Mouse (Mus musculus) cerebellum, postnatal 4 days (tissue): Measurements from ENCODE around the gene Brd9.
"Not testable (repeated sequence)": the region's sequence is repeated elsewhere in the genome, so short reads cannot be mapped to it uniquely, and the experiment has no call there.

Experiments used
- DNase-seq, 2 experiments: peaks; one replicate each; pipeline ENCODE4 v3.0.0; 2022; ENCODE audit warnings: low spot score in 2 of 2, mixed read lengths in 1 of 2

Gene Brd9

DNA sequence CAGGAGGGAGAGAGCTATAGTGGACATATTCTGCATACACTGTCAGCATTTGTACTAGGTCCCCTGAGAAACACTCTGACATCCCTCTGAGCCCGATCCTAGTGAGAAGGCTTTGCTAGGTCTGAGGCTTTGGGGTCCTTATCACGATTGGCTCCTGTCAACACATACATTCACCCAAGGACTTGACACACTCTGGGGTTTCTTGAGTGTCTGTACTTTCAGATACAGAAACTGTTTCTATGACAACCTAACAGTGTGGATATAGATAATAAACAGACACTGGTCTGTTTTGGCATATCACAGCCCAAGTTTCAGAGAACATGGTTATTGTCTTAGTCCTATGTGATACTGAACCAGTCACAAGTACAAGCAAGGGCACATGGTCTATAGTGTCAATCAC, 53.1 kb downstream of the Brd9 start:
- DNase-seq = no peak

DNA sequence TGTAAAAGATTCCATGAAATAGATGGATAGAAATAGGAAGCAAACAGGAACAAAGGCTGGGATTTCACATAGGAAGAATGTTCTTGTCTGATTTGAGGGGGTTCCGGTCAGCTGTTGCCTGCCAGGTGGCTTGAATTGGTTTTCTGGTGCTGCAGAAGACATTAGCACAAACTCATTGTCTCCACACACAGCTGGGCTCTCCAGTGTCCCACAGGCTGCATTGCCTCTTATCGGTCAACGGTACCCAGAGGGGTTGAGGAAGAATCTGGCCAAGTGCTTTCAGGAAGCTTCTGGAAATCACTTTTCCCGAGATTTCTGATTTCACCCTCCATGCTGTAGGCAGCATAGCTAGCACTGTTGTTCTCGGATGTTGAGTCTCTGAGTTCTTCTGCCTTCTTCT, 53.7 kb downstream of the Brd9 start:
- no peak for DNase-seq

DNA sequence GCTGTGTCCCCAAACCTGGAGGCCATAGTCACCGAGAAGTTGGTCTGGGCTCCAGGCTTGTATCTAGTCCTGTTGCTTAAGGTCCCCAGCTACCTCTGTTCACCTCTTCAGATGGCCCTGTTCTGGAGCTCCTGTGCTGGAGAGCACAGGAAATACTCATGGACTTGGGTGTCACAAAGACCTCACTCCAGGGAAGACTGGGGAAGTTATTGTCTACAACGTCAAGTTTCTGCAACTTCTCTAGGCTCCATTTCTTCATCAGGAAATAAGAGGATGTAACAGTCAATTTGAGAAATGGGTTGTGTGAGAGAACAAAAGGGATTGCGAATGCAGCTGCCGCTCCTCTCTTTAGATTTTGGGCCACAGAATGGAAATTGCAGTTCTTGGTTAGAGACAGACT, 58.8 kb downstream of the Brd9 start:
- DNase-seq = no peak

DNA sequence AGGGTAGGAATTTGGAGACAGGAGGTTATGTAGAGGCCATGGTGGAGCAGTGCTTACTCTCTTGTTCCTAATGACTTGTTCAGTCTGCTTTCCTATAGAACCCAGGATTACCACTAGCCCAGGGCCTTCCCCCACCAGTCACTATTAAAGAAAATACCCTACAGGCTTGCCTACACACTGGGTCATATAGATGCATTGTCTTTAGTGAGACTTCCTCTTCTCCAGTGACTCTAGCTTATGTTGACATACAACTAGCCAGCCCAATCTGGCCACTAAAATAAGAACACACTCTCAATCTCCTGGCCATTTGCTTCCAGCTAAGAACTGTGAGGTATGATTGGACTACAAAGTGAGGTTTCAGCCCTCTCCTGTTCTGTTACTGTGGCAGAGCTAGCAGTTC, 62.9 kb downstream of the Brd9 start:
- DNase-seq = no peak

DNA sequence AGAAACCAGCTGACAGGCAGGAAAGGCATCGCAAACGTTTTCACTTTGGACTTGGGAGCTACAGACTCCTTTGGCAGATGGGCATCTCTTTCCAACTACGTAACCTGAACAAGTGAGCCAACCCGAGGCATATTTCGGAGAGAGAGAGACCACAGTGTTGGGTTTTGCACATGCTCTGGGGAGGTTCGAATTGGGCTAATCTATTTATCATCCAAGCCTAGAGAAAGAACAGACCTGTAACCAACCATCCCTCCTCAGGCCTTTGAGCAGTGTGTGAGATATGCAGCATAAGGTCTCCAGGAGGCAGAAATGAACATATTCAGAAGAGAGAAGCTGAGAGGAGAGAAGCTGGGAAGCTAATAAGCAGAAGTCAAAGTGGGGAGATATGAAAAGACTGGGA, 63.4 kb downstream of the Brd9 start:
- no peak for DNase-seq

DNA sequence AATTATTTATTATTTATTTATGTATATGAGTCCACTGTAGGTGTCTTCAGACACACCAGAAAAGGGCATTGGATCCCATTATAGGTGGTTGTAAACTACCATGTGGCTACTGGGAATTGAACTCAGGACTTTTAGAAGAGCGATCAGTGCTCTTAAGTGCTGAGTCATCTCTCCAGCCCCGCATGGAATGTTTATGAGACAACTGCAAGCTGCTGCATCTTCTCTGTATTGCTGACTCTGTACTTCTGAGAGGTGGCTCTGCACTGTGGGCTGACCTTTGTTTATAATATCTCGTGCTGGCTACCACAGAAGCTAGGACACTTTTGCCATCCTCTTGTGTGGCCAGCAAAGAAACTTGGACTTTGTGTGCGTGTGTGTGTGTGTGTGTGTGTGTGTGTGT, 63.9 kb downstream of the Brd9 start:
- no peak for DNase-seq

DNA sequence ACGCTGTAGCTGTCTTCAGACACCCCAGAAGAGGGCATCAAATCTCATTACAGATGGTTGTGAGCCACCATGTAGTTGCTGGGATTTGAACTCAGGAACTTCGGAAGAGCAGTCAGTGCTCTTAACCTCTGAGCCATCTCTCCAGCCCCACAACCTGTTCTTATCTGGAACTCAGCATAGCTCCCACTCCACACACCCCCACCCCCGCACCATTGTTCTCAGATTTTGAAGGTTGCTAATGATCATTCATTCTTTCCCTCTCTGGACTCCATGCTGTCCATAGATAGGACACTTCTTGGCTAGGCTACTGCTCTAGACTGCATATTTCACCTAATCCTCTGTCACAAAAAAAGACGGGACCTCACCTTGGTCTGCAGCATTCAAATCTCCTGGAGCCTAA, 69.3 kb downstream of the Brd9 start:
- DNase-seq = not testable (repeated sequence)

DNA sequence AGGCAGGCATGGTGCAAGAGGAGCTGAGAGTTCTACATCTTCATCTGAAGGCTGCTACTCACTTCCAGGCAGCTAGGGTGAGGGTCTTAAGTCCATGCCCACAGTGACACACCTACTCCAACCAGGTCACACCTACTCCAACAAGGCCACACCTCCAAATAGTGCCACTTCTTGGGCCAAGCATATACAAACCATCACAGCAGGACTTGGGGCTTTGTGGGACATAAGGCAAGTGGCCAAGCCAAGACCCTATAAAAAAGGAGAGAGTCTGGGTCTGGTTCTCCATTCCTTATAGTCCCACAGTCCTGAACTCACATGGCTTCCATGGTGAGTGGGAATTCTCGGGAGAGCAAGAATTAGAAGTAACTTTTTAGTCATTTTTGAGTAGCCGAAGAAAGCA, 70.6 kb downstream of the Brd9 start:
- not testable (repeated sequence) for DNase-seq

DNA sequence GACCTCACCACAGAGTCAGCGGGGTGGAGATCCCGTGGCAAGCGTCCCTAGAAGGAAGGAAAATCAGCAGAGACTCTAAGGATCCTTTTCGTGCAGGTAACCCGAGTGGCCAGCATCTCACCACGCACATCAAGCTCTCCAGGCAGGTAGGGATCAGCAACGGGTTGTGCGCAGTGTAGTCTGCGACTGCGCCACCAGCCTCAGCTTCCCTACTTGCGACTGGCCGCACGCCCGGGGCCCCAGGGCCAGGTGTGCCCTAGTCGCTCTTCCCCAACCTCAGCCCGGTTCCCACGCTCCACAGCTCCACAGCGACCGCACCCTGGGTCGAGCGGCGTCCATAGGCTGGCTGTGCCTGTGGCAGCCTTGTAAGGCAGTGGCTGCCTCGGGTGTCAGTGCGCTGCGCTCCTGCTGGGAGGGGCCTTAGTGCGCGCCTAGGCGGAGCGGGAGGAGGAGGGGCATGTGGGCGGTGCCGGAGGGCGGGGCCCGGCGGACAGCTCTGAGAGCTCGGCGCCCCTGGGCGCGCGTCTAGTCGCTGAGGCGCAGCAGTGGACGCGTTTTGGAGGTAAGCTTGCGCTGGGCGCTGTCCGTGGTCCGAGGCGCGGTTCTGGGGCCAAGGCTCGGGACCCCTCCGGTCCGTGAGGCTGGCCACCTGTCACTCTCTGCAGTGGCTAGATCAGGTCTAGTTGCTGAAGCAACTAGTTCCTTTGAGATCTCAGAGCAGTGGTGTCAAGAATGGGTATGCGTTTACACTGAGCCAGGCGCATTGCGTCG, 71.5 kb downstream of the Brd9 start, which contains the start of gene Tppp:
Gene Tppp (plus strand): TSS at position 460 of the 771 bp plus-strand sequence.
- peak; percentile 74 to 79 for DNase-seq

DNA sequence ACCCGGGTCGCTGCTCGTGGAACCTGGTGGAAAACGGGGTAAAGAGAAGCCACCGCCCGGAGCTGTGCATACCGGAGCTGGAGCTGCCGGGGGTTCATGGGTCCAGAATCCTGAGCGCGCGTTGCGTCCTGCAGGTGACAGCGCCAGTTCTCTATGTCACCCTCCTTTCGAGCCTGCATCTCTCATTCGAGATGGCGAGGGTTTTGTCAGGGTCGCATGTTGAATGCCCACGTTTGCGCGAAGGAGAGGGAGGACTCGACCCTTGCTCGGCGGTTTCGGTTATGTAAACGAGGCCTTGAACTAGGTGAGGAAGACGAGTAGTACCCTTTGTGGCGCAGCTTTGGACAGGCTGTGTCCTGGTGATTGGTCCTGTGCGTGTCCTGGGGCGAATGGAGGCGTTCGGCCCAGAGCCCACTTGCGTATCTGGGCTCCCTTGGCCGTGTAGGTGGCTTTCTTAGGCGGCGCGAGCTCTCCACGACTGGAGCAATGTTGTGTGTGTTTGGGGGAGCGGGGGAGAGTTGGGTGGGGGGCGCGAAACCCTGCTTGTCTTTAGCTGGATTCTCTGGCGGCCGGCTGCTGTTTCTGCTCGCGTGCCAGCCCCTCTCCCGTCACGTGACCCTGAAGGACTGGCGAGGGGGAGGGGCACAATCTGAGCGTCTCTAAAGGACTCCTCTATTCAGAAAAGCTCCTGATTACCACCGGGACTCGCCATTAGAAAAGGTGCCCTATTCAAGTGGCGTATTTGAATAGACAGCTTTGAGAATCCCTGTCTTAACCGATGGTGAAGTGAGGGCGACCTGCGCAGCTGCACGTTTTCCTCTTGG, 72.4 kb downstream of the Brd9 start:
- peak; percentile 62 to 72 for DNase-seq
